Mouse (Mus musculus): ENCODE results near the gene Sag.

DNA sequence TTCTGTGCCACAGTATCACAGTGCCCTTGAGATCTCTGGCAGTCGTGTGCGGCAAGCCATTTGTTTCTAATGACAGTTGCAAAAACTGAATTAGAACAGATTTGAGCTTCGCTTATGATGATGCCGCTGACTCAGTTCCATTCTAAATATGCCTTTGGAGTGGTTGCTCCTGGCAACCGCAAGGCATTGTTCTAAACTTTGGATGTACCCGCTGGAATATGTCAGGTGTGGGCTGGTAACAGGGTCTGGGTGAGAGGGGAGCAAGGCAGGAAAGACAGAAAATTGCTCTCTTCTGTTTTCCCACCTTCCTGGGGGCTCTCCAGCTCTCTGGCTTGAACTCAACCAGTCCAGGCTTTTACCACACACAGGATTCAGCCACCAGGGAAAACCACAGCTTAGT, 9.7 kb downstream of the Sag start:
- TF ChIP-seq CTCF (IDR thresholded peaks at IDR 0.05; ENCODE audit: insufficient read depth, low read depth, low read length) (no peak), POLR2A (IDR thresholded peaks at IDR 0.05; ENCODE audit: insufficient read depth, low read depth, low read length) (no peak)

All from olfactory bulb, adult 2 months (tissue).